Mouse (Mus musculus): ENCODE data around the gene Cfd. TPM values are rescaled to one million over a fixed set of nuclear protein-coding genes. Genes with fewer than 3 reads are reported as not detected.

Gene Cfd
- polyA plus RNA-seq, 1 experiment from 2014 or later = not detected

- Histone ChIP-seq H3K9me3 (ENCODE audit: control insufficient read depth, low read length) (no peaks in the 10 kb centered on the region), H3K4me1 (ENCODE audit: control insufficient read depth, insufficient read depth, low read length) (peaks cover 29% of the 10 kb centered on the region), H3K9ac (ENCODE audit: low read length) (no peak overlapping the region), H3K36me3 (ENCODE audit: control insufficient read depth, insufficient read depth, low read length) (no peaks in the 10 kb centered on the region), H3K4me2 (0 out of 2 replicates have a peak overlapping the region, but pooled peaks have one; percentile 1), H3K27me3 (ENCODE audit: control insufficient read depth, insufficient read depth, low read length) (peaks cover 60% of the 10 kb centered on the region), H3K4me3 (ENCODE audit: low read depth, low read length) (0 out of 2 replicates have a peak overlapping the region, but pooled peaks have one; percentile 1), H3K27ac (ENCODE audit: low read depth, low read length) (no peak overlapping the region)
- 4% methylated on average over 21 of the region's 21 CpGs for WGBS
- ATAC-seq (ENCODE audit: low FRiP score) (no peak), DNase-seq (ENCODE audit: low spot score, missing footprints) (no peak)
Measured at GRCm38 (mm10) chr10:79919251-79919849, 28.7 kb downstream of the Cfd start.

- Histone ChIP-seq H3K36me3 (ENCODE audit: control insufficient read depth, insufficient read depth, low read length) (no peaks in the 10 kb centered on the region), H3K4me1 (ENCODE audit: control insufficient read depth, insufficient read depth, low read length) (peaks cover 27% of the 10 kb centered on the region), H3K27ac (ENCODE audit: low read depth, low read length) (no peak overlapping the region), H3K4me3 (ENCODE audit: low read depth, low read length) (0 out of 2 replicates have a peak overlapping the region, but pooled peaks have one; percentile 2), H3K9me3 (ENCODE audit: control insufficient read depth, low read length) (no peaks in the 10 kb centered on the region), H3K27me3 (ENCODE audit: control insufficient read depth, insufficient read depth, low read length) (peaks cover 60% of the 10 kb centered on the region), H3K9ac (ENCODE audit: low read length) (peak overlapping the region; percentile 12; the same call in 1 of the 2 replicates), H3K4me2 (no peak overlapping the region; the same call in 1 of the 2 replicates)
- WGBS = 15% methylated on average over 26 of the region's 26 CpGs
- DNase-seq (ENCODE audit: low spot score, missing footprints) (peak; percentile 91), ATAC-seq (ENCODE audit: low FRiP score) (peak; percentile 39)
Measured at GRCm38 (mm10) chr10:79920056-79920890, 29.6 kb downstream of the Cfd start.

- H3K27me3 ChIP-seq (ENCODE audit: control insufficient read depth, insufficient read depth, low read length) = peaks cover 62% of the 10 kb centered on the region
- no peaks in the 10 kb centered on the region for H3K9me3 ChIP-seq (ENCODE audit: control insufficient read depth, low read length)
- peak within 1 kb of the TSS; percentile 20 for H3K9ac ChIP-seq (ENCODE audit: low read length)
- DNase-seq (ENCODE audit: low spot score, missing footprints) (no peak), ATAC-seq (ENCODE audit: low FRiP score) (no peak)
- H3K27ac ChIP-seq (ENCODE audit: low read depth, low read length) = no peak within 1 kb of the TSS
- peak within 1 kb of the TSS; percentile 28 for H3K4me2 ChIP-seq
- no peaks in the 10 kb centered on the region for H3K36me3 ChIP-seq (ENCODE audit: control insufficient read depth, insufficient read depth, low read length)
- H3K4me1 ChIP-seq (ENCODE audit: control insufficient read depth, insufficient read depth, low read length) = peaks cover 25% of the 10 kb centered on the region
- WGBS = 4% methylated on average over 41 of the region's 41 CpGs
- H3K4me3 ChIP-seq (ENCODE audit: low read depth, low read length) = peak within 1 kb of the TSS; percentile 15
Measured at GRCm38 (mm10) chr10:79920958-79921535, 30.4 kb downstream of the Cfd start, which contains the start of gene R3hdm4. Gene R3hdm4, minus strand, starts transcription at chr10:79921208.

GRCm38 (mm10) chr10:79921572-79921971, 30.9 kb downstream of the Cfd start:
- Histone ChIP-seq H3K4me1 (ENCODE audit: control insufficient read depth, insufficient read depth, low read length) (peaks cover 28% of the 10 kb centered on the region), H3K27ac (ENCODE audit: low read depth, low read length) (no peak overlapping the region), H3K9me3 (ENCODE audit: control insufficient read depth, low read length) (no peaks in the 10 kb centered on the region), H3K9ac (ENCODE audit: low read length) (peak overlapping the region; percentile 20; the same call in 1 of the 2 replicates), H3K36me3 (ENCODE audit: control insufficient read depth, insufficient read depth, low read length) (no peaks in the 10 kb centered on the region), H3K27me3 (ENCODE audit: control insufficient read depth, insufficient read depth, low read length) (peaks cover 64% of the 10 kb centered on the region), H3K4me3 (ENCODE audit: low read depth, low read length) (peak overlapping the region; percentile 15), H3K4me2 (peak overlapping the region; percentile 28)
- ATAC-seq (ENCODE audit: low FRiP score) (no peak), DNase-seq (ENCODE audit: low spot score, missing footprints) (no peak)
- WGBS = 3% methylated on average over 34 of the region's 34 CpGs

GRCm38 (mm10) chr10:79924998-79925784, 34.5 kb downstream of the Cfd start:
- DNase-seq (ENCODE audit: low spot score, missing footprints) = peak; percentile 99
- peaks cover 34% of the 10 kb centered on the region for H3K27me3 ChIP-seq (ENCODE audit: control insufficient read depth, insufficient read depth, low read length)
- ATAC-seq (ENCODE audit: low FRiP score) = 0 out of 2 replicates have a peak, but pooled peaks have one; percentile 4
- H3K9ac ChIP-seq (ENCODE audit: low read length) = no peak overlapping the region
- H3K4me1 ChIP-seq (ENCODE audit: control insufficient read depth, insufficient read depth, low read length) = peaks cover 33% of the 10 kb centered on the region
- no peak overlapping the region for H3K4me2 ChIP-seq
- no peak overlapping the region for H3K27ac ChIP-seq (ENCODE audit: low read depth, low read length)
- 11% methylated on average over 29 of the region's 29 CpGs for WGBS
- no peaks in the 10 kb centered on the region for H3K36me3 ChIP-seq (ENCODE audit: control insufficient read depth, insufficient read depth, low read length)
- H3K4me3 ChIP-seq (ENCODE audit: low read depth, low read length) = no peak overlapping the region
- H3K9me3 ChIP-seq (ENCODE audit: control insufficient read depth, low read length) = no peaks in the 10 kb centered on the region

GRCm38 (mm10) chr10:79925785-79926490, 35.3 kb downstream of the Cfd start:
- WGBS = 17% methylated on average over 14 of the region's 15 CpGs
- H3K27me3 ChIP-seq (ENCODE audit: control insufficient read depth, insufficient read depth, low read length) = peaks cover 27% of the 10 kb centered on the region
- DNase-seq (ENCODE audit: low spot score, missing footprints) = peak; percentile 89
- peak overlapping the region; percentile 25; the same call in 1 of the 2 replicates for H3K27ac ChIP-seq (ENCODE audit: low read depth, low read length)
- H3K4me2 ChIP-seq = peak overlapping the region; percentile 86
- H3K9me3 ChIP-seq (ENCODE audit: control insufficient read depth, low read length) = no peaks in the 10 kb centered on the region
- peak overlapping the region; percentile 89 for H3K4me3 ChIP-seq (ENCODE audit: low read depth, low read length)
- ATAC-seq (ENCODE audit: low FRiP score) = no peak
- H3K36me3 ChIP-seq (ENCODE audit: control insufficient read depth, insufficient read depth, low read length) = no peaks in the 10 kb centered on the region
- peaks cover 27% of the 10 kb centered on the region for H3K4me1 ChIP-seq (ENCODE audit: control insufficient read depth, insufficient read depth, low read length)
- peak overlapping the region; percentile 82 for H3K9ac ChIP-seq (ENCODE audit: low read length)

- Histone ChIP-seq H3K36me3 (ENCODE audit: control insufficient read depth, insufficient read depth, low read length) (no peaks in the 10 kb centered on the region), H3K4me1 (ENCODE audit: control insufficient read depth, insufficient read depth, low read length) (peaks cover 21% of the 10 kb centered on the region), H3K27ac (ENCODE audit: low read depth, low read length) (peak within 1 kb of the TSS; percentile 27), H3K27me3 (ENCODE audit: control insufficient read depth, insufficient read depth, low read length) (peaks cover 19% of the 10 kb centered on the region), H3K4me3 (ENCODE audit: low read depth, low read length) (peak within 1 kb of the TSS; percentile 89), H3K4me2 (peak within 1 kb of the TSS; percentile 86), H3K9ac (ENCODE audit: low read length) (peak within 1 kb of the TSS; percentile 82), H3K9me3 (ENCODE audit: control insufficient read depth, low read length) (no peaks in the 10 kb centered on the region)
- DNase-seq (ENCODE audit: low spot score, missing footprints) (peak; percentile 100), ATAC-seq (ENCODE audit: low FRiP score) (peak; percentile 76)
- WGBS = under 1% methylated on average over 63 of the region's 63 CpGs
Measured at GRCm38 (mm10) chr10:79926491-79927323, 36.1 kb downstream of the Cfd start, which contains the start of gene Arid3a. Gene Arid3a, plus strand, starts transcription at chr10:79927043.
